Mouse (Mus musculus) lung, postnatal 0 days (tissue): ENCODE measurements around the gene Tmprss11e.

ENCODE experiments used
- CTCF ChIP-seq: IDR thresholded peaks from 2 replicates; pipeline ENCODE4 v1.5.1; 2016; ENCODE audit warnings: antibody characterized with exemption, mild to moderate bottlenecking
- EP300 ChIP-seq: IDR thresholded peaks from 2 replicates; pipeline ENCODE4 v1.6.1; 2016; ENCODE audit warnings: antibody characterized with exemption, mild to moderate bottlenecking, control low read depth

DNA sequence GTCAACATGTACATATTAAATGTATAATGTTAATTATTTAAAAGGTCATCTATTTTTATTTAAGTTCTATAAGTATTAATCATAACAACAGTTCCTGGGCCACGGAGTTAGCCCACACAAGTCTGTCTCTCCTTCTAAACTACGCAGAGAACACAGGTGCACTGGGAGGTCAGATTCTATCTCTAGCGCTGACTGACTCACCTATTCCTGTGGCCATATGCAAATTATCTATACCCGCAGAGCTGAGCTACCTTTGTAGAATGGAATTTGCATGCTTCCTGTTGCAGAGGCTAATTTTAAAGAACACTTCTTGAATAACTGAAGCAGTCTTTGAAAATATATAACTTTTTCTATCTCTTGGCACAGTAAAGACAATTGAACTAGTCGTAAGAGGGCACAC lies 4.5 kb downstream of the Tmprss11e start:
- TF ChIP-seq EP300: no peak
- no peak for TF ChIP-seq CTCF
